Mouse (Mus musculus) gastrocnemius, adult 2 months (tissue): ENCODE measurements at regions not wholly inside any gene's neighbourhood (a gene's known extent, or its start where the extent isn't known, plus 50 kb on each side); places are given as distances from the start of the nearest gene placed in this dataset.

Experiments
- DNase-seq: peaks from one replicate; pipeline ENCODE4 v3.0.0; 2022
- H3K27ac ChIP-seq: fragments of 200-600 bp; 2 replicates; pipeline ENCODE4 v1.8.1; 2022; ENCODE audit warnings: mild to moderate bottlenecking
- H3K4me3 ChIP-seq: fragments of 200-600 bp; 2 replicates; pipeline ENCODE4 v1.8.1; 2022; ENCODE audit warnings: mild to moderate bottlenecking, moderate library complexity
- CTCF ChIP-seq: fragments of 200-600 bp; IDR thresholded peaks from 2 replicates; pipeline ENCODE4 v1.8.1; 2022; ENCODE audit warnings: antibody characterized with exemption, mild to moderate bottlenecking, moderate library complexity
- intact Hi-C: fragments of 180-260 bp; cut with DNase I; formaldehyde crosslinking; loops from one replicate; pipeline ENCODE4 v1.15.1; 2025

GRCm38 (mm10) chr2:50445963-50446485 lies 149.4 kb upstream of the Mmadhc start:
- no peak for TF ChIP-seq CTCF
- Histone ChIP-seq H3K27ac (no peak overlapping the region), H3K4me3 (no peak overlapping the region)
- intact Hi-C loops, result no loop called here
- no peak for DNase-seq

- intact Hi-C loops, result no loop called here
- H3K27ac ChIP-seq, result no peak overlapping the region
- TF ChIP-seq CTCF, result no peak
- H3K4me3 ChIP-seq, result no peak overlapping the region
- DNase-seq, result no peak
Measured at GRCm38 (mm10) chr2:50440333-50440732, 143.7 kb upstream of the Mmadhc start.

- TF ChIP-seq CTCF, result no peak
- Histone ChIP-seq H3K27ac (no peak overlapping the region), H3K4me3 (no peak overlapping the region)
- intact Hi-C loops, result no loop called here
- DNase-seq, result no peak
Measured at GRCm38 (mm10) chr2:50433166-50433565, 136.6 kb upstream of the Mmadhc start.

GRCm38 (mm10) chr2:50425151-50425550 lies 128.6 kb upstream of the Mmadhc start:
- no peak overlapping the region for H3K27ac ChIP-seq
- intact Hi-C loops, result no loop called here
- TF ChIP-seq CTCF, result no peak

GRCm38 (mm10) chr2:50419648-50420047 lies 123.0 kb upstream of the Mmadhc start:
- H3K27ac ChIP-seq, result no peak overlapping the region
- TF ChIP-seq CTCF, result no peak
- no peak for DNase-seq
- no peak overlapping the region for H3K4me3 ChIP-seq
- intact Hi-C loops, result no loop called here

More at GRCm38 (mm10) chr2:50425151-50425550, 128.6 kb upstream of the Mmadhc start:
- no peak overlapping the region for H3K4me3 ChIP-seq
- DNase-seq, result no peak

GRCm38 (mm10) chr2:50417643-50418042 lies 121.0 kb upstream of the Mmadhc start:
- TF ChIP-seq CTCF, result no peak
- Histone ChIP-seq H3K27ac (no peak overlapping the region), H3K4me3 (no peak overlapping the region)
- no peak for DNase-seq
- intact Hi-C loops, result no loop called here

- no peak for TF ChIP-seq CTCF
- no peak overlapping the region for H3K27ac ChIP-seq
- intact Hi-C loops, result no loop called here
- DNase-seq, result no peak
- H3K4me3 ChIP-seq, result no peak overlapping the region
Measured at GRCm38 (mm10) chr2:50417135-50417534, 120.5 kb upstream of the Mmadhc start.

- H3K4me3 ChIP-seq, result no peak overlapping the region
- no peak overlapping the region for H3K27ac ChIP-seq
- TF ChIP-seq CTCF, result no peak
- no peak for DNase-seq
- intact Hi-C loops, result no loop called here
Measured at GRCm38 (mm10) chr2:50416056-50416455, 119.5 kb upstream of the Mmadhc start.

- intact Hi-C loops, result no loop called here
- no peak for TF ChIP-seq CTCF
- DNase-seq, result no peak
- Histone ChIP-seq H3K4me3 (no peak overlapping the region), H3K27ac (no peak overlapping the region)
Measured at GRCm38 (mm10) chr2:50405932-50406331, 109.3 kb upstream of the Mmadhc start.

GRCm38 (mm10) chr2:50403106-50403505 lies 106.5 kb upstream of the Mmadhc start:
- Histone ChIP-seq H3K27ac (no peak overlapping the region), H3K4me3 (no peak overlapping the region)
- no peak for TF ChIP-seq CTCF
- DNase-seq, result no peak
- intact Hi-C loops, result no loop called here

- Histone ChIP-seq H3K4me3 (no peak overlapping the region), H3K27ac (no peak overlapping the region)
- no peak for DNase-seq
- intact Hi-C loops, result no loop called here
- TF ChIP-seq CTCF, result no peak
Measured at GRCm38 (mm10) chr2:50398576-50398975, 102.0 kb upstream of the Mmadhc start.

- no peak for TF ChIP-seq CTCF
- intact Hi-C loops, result no loop called here
- Histone ChIP-seq H3K4me3 (no peak overlapping the region), H3K27ac (no peak overlapping the region)
- DNase-seq, result no peak
Measured at GRCm38 (mm10) chr2:50377609-50378413, 81.2 kb upstream of the Mmadhc start.

GRCm38 (mm10) chr2:50373626-50374025 lies 77.0 kb upstream of the Mmadhc start:
- no peak for TF ChIP-seq CTCF
- no peak overlapping the region for H3K27ac ChIP-seq
- intact Hi-C loops, result no loop called here
- peak; percentile 27 for DNase-seq
- H3K4me3 ChIP-seq, result no peak overlapping the region

GRCm38 (mm10) chr2:50373006-50373405 lies 76.4 kb upstream of the Mmadhc start:
- TF ChIP-seq CTCF, result no peak
- H3K4me3 ChIP-seq, result no peak overlapping the region
- 0 out of 2 replicates have a peak overlapping the region, but pooled peaks have one; percentile 28 for H3K27ac ChIP-seq
- DNase-seq, result no peak
- intact Hi-C loops, result no loop called here
